Mouse (Mus musculus): ENCODE results near the gene Gemin7. TPM values are rescaled to one million over a fixed set of nuclear protein-coding genes. Genes with fewer than 3 reads are reported as not detected.

Gemin7 gene
- total RNA-seq, 2 experiments from 2014 or later, result 52.6 to 54.1 TPM

DNA sequence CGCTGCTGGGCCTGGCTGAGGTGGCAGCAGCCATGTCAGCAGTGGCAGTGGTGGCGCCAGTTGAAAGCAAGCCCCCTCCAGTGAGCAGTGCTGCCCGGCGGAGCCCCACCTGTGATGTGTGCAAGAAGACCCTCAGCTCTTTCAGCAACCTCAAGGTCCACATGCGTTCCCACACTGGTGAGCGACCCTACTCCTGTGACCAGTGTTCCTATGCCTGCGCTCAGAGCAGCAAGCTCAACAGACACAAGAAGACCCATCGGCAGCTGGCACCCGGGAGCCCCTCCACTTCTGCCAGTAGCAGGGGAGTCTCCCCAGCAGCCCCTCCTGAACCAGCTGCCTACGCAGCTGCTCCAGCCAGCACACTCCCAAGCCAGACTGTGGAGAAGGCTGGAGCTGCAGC, 2.4 kb upstream of the Gemin7 start:
- intact Hi-C loops (cut with DNase I), result no loop called here

DNA sequence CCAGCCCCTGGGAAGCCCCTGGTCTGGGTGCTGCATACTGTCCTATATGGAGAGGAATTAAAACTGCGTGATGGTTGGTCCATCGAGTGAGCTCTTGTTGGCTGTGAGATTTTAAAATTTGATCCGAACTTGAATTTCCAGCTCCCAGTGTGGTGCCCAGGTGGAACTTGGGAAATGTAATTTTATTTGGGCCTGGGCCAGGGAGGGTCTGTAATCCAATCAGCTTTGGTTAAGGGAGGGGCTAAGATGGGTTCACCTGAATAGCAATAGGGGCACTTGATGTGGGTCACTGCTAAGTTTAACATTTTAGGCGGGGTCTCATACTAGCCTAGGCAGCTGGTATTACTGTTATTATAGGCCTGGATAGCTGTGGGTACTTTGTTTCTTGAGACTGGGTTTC, 1.0 kb upstream of the Gemin7 start:
- intact Hi-C loops (cut with DNase I), result no loop called here

More for the DNA sequence above, 2.4 kb upstream of the Gemin7 start:
- no peak for DNase-seq (ENCODE audit: low spot score in 2 of 2)

DNA sequence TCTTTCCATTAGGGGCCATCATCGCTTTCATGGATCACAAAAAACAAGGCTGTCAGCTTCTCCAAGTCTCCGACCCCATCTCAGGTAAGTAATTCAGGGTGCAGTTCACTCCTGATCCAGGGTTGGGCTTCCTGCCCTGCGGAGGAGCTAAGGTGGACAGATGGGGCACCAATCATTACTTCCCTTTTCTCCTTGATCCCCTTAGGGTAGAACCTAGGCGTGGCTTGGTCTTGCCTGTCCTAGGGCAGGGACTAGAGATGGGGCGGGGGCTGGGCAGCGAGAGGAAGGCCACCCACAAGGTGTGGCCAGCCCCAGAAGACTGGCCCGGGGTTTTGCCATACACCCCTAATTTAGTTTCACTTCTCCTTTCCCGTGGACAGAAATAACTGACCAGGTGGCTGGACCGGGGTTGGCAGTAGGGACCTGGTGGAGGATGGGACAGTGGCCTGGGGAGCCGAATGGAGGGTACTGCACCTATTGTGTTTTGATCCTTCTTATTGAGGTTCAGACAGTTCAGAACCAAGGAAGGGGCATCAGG, 551 bp upstream of the Gemin7 start:
- intact Hi-C loops (cut with DNase I), result no loop called here
- DNase-seq (ENCODE audit: low spot score in 2 of 2), result no peak

More for the DNA sequence above, 1.0 kb upstream of the Gemin7 start:
- DNase-seq (ENCODE audit: low spot score in 2 of 2), result no peak

- no peak for DNase-seq (ENCODE audit: low spot score in 2 of 2)
- intact Hi-C loops (cut with DNase I), result no loop called here
Observed at GRCm38 (mm10) chr7:19575559-19575958, 1.8 kb downstream of the Gemin7 start.

- intact Hi-C loops (cut with DNase I), result no loop called here
- no peak for DNase-seq (ENCODE audit: low spot score in 2 of 2)
Observed at GRCm38 (mm10) chr7:19573776-19574140, 3.6 kb downstream of the Gemin7 start.

GRCm38 (mm10) chr7:19572926-19573775, 4.2 kb downstream of the Gemin7 start:
- intact Hi-C loops (cut with DNase I), result no loop called here
- DNase-seq (ENCODE audit: low spot score in 2 of 2), result peak; percentile 77 to 78

DNA sequence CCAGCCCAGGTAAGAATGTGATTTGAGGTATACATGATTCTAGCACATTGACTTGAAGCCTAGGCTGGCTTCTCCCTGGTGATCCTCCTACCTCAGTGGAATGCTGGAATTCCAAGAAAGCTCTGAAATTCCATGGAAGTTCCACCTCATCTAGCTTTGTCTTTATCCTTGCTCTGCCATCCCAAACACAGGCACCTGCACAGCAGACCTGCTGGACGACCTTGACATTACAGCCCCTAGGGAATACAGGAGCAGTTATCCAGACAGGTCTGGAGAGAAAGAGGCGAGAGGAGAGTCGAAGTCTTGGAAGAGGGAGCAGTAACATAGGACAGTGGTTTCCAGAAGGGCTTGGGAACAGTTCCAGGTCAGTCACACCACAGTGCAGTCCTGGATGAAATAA, 7.7 kb downstream of the Gemin7 start:
- intact Hi-C loops (cut with DNase I), result no loop called here
- no peak for DNase-seq (ENCODE audit: low spot score in 2 of 2)

DNA sequence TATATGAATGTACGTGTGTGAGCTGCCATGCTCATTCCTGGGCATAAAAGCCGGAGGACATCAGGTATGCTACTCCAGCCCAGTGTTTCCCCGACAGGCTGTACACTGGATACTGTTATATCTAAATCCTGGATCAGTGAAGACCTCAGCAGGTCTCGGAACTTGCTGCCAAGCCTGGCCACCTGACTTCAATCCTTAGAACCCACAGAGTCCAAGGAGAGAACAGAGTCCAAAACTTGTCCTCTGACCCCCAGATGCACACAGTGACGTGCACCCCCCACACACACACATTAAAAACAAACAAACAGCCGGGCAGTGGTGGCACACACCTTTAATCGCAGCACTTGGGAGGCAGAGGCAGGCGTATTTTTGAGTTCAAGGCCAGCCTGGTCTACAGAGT, 10.0 kb downstream of the Gemin7 start:
- DNase-seq (ENCODE audit: low spot score in 2 of 2), result no peak
- intact Hi-C loops (cut with DNase I), result no loop called here

DNA sequence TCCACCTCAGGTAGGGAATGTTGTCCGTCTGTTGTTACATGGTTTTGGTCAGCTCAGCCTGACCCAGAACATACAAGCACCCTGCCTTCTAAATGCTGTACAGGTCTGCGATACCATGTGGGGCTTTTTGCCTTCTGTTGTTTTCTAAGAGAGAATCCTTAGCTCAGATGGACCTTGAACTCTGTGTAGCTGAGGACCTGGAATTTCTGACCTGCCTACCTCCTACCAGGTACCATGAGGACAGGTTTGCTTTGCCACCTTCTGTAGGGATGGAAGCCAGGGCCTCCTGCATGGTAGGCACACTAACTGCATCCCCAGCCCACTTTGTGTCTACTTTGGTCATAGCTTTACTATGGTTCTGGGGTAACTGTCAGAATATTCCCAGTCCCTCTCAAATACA, 11.6 kb downstream of the Gemin7 start:
- intact Hi-C loops (cut with DNase I), result no loop called here
- DNase-seq (ENCODE audit: low spot score in 2 of 2), result no peak

DNA sequence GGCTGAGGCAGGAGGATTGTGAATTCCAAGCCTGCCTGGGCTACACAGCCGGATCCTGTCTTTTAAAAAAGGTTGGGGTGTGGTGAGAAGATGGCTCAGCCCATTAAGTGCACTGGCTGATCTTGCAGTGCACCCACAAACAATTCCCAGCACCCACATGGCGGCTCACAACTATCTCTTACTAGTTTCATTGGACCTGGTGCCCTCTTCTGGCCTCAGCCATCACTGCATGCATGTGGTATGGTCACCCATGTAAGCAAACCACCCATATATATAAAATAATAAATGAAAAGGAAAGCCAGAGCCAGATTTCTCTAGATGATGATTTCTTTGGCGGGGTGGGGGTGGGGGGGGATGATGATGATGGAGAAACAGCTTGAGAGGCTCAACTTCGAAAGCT, 12.9 kb downstream of the Gemin7 start:
- intact Hi-C loops (cut with DNase I), result loop anchor here (5.0 kb wide), 2 partner anchors 42 to 57 kb away; partner anchors contain the start of genes Bloc1s3 and Trappc6a
- no peak for DNase-seq (ENCODE audit: low spot score in 2 of 2)

DNA sequence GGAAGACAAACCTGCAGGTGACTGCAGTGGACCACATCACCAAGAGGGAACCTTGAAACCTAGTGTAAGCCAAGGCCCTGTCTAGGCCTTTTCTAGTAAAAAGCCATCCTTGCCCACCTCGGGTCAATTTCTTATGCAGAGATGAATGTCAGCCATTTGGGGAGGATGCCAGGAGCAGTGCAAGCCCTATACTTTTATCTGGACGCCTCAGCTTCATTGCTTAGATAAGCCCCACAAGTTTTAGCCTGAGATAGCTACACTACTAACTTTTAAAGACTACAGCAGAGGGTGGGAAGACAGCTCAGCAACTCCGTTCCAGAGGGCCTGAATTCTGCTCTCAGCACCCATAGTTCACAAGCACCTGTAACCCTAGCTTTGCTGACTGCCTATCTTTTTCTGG, 13.5 kb downstream of the Gemin7 start:
- intact Hi-C loops (cut with DNase I), result loop anchor here (5.0 kb wide), 2 partner anchors 42 to 57 kb away; partner anchors contain the start of genes Bloc1s3 and Trappc6a

GRCm38 (mm10) chr7:19562643-19563410, 14.6 kb downstream of the Gemin7 start, which contains the start of gene Ppp1r37:
TSS of gene Ppp1r37 (minus strand) at chr7:19563076.
- intact Hi-C loops (cut with DNase I), result loop anchor here (5.0 kb wide), 2 partner anchors 41 to 56 kb away; partner anchors contain the start of genes Bloc1s3 and Trappc6a

More for the DNA sequence above, 13.5 kb downstream of the Gemin7 start:
- no peak for DNase-seq (ENCODE audit: low spot score in 2 of 2)

DNA sequence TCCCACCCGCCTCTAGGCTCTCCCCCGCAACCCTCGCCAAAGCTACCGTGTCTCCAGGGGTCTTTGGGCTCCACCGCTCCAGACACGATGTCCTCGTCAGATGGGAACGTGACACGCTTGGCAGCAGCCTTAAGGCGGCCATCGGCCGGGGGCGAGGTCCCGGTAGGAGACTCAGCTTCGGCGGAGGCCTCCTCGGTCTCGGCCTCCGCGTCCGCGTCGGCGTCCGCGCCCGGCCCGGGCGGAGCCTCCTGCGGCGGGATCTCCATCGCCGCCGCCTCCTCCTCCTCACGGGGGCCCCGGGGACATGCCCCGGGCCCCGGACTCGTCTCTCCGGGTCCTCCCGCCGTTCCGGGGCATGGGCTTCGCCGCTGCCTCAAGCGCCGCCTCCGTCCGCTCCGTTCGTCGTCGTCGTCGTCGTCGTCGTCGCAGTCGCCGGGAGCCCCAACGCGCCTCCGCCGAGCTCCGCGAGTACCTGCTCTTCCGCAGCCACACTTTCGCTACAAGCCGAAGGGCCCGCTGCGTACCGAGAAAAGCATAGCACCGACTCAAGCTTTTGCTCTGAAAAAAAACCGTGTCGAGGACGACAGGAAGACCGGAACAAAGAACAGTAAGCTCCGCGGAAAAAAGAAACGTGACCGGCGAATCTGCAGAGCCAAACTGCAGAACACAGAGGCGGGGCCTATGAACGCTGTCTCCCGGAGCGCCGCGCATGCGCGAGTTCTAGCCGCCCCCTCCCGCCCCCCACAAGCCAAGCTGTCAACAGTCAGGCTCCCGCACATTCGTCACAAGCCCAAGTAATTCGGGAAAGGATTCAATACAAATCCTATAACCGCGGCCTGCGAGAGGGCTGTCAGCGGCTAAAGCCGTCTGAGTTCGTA, 15.4 kb downstream of the Gemin7 start:
- peak; percentile 91 for DNase-seq (ENCODE audit: low spot score in 2 of 2)

More at GRCm38 (mm10) chr7:19562643-19563410, 14.6 kb downstream of the Gemin7 start, which contains the start of gene Ppp1r37:
- no peak for DNase-seq (ENCODE audit: low spot score in 2 of 2)

GRCm38 (mm10) chr7:19561431-19561764, 16.0 kb downstream of the Gemin7 start:
- no peak for DNase-seq (ENCODE audit: low spot score in 2 of 2)
- intact Hi-C loops (cut with DNase I), result loop anchor here (5.0 kb wide), 2 partner anchors 39 to 54 kb away; partner anchors contain the start of genes Bloc1s3 and Trappc6a

More for the DNA sequence above, 15.4 kb downstream of the Gemin7 start:
- intact Hi-C loops (cut with DNase I), result loop anchor here (5.0 kb wide), 2 partner anchors 40 to 55 kb away; partner anchors contain the start of genes Bloc1s3 and Trappc6a

DNA sequence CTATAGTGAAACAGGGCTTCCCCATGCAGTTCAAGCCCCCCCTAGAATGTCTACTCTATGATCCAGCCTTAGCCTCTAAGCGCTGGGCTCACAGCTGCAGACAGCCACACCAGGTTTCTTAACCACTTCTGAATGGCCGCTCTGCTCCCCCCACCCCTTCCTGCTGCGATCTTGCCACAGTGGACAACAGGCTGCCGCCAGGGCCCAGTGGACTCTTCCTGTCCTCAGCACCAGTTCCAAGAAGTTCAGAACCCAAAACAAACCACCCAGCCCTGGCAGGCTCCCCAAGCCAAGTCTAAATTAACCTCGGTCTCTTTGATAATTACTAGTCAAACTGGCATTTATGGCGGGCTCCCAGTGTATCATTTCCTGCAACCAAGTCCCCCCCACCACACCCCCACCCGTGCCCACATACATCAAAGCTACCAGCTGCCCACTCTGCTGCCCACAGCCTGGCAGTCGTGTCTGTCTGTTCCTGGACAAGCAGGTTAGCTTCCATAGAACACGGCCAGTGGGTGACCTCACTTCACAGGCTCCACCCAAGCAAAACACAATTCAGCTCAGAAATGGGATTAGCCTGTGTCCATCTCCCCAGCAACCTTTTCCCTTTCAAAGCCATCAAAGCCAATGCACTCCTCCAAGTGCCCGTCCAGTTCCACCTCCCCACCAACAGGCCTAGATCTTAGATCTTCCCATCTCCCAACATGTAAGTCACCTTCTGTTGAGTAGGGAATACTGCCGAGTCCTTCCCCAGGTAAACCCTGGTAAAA, 16.7 kb downstream of the Gemin7 start:
- no peak for DNase-seq (ENCODE audit: low spot score in 2 of 2)
- intact Hi-C loops (cut with DNase I), result loop anchor here (5.0 kb wide), 2 partner anchors 38 to 53 kb away; partner anchors contain the start of genes Bloc1s3 and Trappc6a

DNA sequence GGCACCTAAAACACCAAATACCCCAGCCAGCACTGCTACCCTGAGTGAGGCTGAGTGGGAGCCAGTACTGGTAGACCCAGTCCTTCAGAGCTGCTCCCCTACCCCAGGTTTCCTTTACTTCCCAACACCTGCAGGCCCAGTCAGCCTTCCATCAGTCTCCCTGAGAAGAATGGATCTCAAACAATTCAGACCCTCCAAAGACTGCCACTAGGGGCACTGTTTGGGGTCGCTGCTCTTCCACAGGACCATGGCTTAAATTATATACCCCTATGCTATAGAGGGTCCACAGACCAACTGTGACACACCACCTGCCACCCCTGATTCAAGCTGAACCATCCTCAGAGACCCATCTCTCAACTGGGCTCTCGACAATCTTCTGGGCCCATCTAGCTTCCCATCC, 18.4 kb downstream of the Gemin7 start:
- DNase-seq (ENCODE audit: low spot score in 2 of 2), result no peak
- intact Hi-C loops (cut with DNase I), result no loop called here

DNA sequence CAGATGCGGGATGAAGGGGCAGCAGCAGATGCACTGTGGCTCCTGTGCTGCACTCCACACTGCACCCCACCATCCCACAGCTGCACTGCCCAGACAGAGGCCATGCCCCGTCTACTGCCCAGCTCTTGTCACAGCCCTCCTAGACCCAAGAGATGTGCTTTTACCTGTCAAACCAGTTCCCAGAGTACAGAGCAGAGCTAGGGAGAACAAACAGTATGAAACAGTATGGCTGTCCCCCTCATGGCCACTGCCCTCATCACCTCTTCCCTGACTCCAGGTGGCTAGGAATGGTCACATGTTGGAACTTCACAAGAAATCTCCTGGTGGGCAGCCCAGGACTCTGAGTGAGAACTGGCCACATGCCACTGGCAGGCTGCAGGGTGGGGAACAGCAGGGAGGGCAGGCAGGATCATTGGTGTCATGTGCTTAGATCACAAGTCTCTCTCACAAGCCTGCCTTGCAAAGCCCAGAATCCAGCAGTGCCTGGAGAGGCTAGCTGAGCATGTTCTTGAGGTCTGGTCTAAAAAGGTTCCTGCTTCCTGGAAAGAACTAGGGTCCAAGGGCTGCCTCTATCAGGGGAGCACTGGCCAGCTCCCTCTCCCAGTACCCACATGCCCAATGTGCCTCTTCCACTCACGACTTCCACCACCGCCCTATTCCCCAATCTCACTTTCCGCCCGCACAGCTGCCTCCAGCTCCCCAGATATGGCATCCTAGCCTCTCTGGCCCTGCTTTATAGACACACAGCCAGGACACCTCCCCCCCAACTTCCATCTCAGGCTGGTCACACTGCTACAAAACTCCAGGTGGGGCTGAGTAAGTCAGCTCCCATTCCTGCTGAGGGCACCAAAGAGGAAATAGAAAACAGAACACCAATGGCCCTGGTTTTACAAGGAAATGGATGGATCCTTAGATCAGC, 19.2 kb downstream of the Gemin7 start:
- intact Hi-C loops (cut with DNase I), result no loop called here
- peak; percentile 32 to 69 for DNase-seq (ENCODE audit: low spot score in 2 of 2)

Measured in left cerebral cortex, postnatal 36 days (tissue).